Comparison of ENCODE assay signal across 8 mouse cellular contexts in genomic region chrX:74246213-74246681, GRCm38 (mm10). TPM values are rescaled to one million over a fixed set of nuclear protein-coding genes. Genes with fewer than 3 reads are reported as not detected.
DNase-seq lines count a peak whose midpoint lies in the region; ATAC-seq lines count a peak whose summit lies in the region.

No protein-coding gene starts in this region.

- DNase-seq in adipocyte (ENCODE audit: low spot score): peak; percentile 93
- peak; percentile 70 to 83 for DNase-seq in gastrocnemius, adult 8-10 months (ENCODE audit: low spot score in 2 of 2)
- DNase-seq in induced T-regulatory cell, adult 2 months (ENCODE audit: low read depth): peak; percentile 92
- DNase-seq in left cerebral cortex, postnatal 14 days (ENCODE audit: low spot score in 2 of 2): peak; percentile 86 to 87
- peak; percentile 78 for DNase-seq in right cerebral cortex, postnatal 14 days
- peak; percentile 65 to 87 for DNase-seq in urinary bladder, postnatal 36 days (ENCODE audit: low spot score in 2 of 2)

- intact Hi-C loops in left cerebral cortex, postnatal 14 days (cut with DNase I): loop anchor here (10.0 kb wide), 2 partner anchors 131 to 161 kb away; no protein-coding TSS in a partner anchor

- peak; percentile 63 for ATAC-seq in common myeloid progenitor, adult 5-6 weeks (replicated peaks; ENCODE audit: low read depth, poor library complexity, severe bottlenecking)
- peak; percentile 79 for ATAC-seq in megakaryocyte-erythroid progenitor cell, adult 5-6 weeks (replicated peaks; ENCODE audit: low FRiP score, low TSS enrichment, poor library complexity, severe bottlenecking)

RNA-seq across cellular contexts. Expression of gene Flna, which starts 3.4 kb away (rescaled TPM):
- total RNA-seq in common myeloid progenitor, adult 5-6 weeks (2017): 400 and 472 TPM in 2 replicates
- 10 to 100 TPM; 24.0 to 39.3 (median 32.3) TPM for total RNA-seq in gastrocnemius, adult 8-10 months (2022)
- total RNA-seq in left cerebral cortex, postnatal 14 days (2021): 100 to 1,000 TPM in 1 of 2 experiments, 10 to 100 TPM in 1; 89.1 to 100 TPM
- total RNA-seq in megakaryocyte-erythroid progenitor cell, adult 5-6 weeks (2014; fragmentation: Nextera tagmentation): 118 and 156 TPM in 2 replicates
- 299 and 337 TPM in 2 replicates for total RNA-seq in megakaryocyte-erythroid progenitor cell, adult 5-6 weeks (2017)

RNA-seq across cellular contexts. Expression of gene Emd, which starts 8.2 kb away (rescaled TPM):
- total RNA-seq in common myeloid progenitor, adult 5-6 weeks (2017): 90.2 and 104 TPM in 2 replicates
- 10 to 100 TPM; 23.0 to 29.5 (median 26.9) TPM for total RNA-seq in gastrocnemius, adult 8-10 months (2022)
- total RNA-seq in left cerebral cortex, postnatal 14 days (2021): 10 to 100 TPM; 38.9 to 40.4 TPM
- total RNA-seq in megakaryocyte-erythroid progenitor cell, adult 5-6 weeks (2014; fragmentation: Nextera tagmentation): 67.1 and 96.2 TPM in 2 replicates
- 74.5 and 113 TPM in 2 replicates for total RNA-seq in megakaryocyte-erythroid progenitor cell, adult 5-6 weeks (2017)

RNA-seq across cellular contexts. Expression of gene Rpl10, which starts 24.4 kb away (rescaled TPM):
- 1,474 and 1,557 TPM in 2 replicates for total RNA-seq in common myeloid progenitor, adult 5-6 weeks (2017)
- 100 to 1,000 TPM; 130 to 325 (median 183) TPM for total RNA-seq in gastrocnemius, adult 8-10 months (2022)
- total RNA-seq in left cerebral cortex, postnatal 14 days (2021): 100 to 1,000 TPM; 124 to 140 TPM
- total RNA-seq in megakaryocyte-erythroid progenitor cell, adult 5-6 weeks (2014; fragmentation: Nextera tagmentation): 4,546 and 4,933 TPM in 2 replicates
- total RNA-seq in megakaryocyte-erythroid progenitor cell, adult 5-6 weeks (2017): 1,280 and 1,947 TPM in 2 replicates

RNA-seq across cellular contexts. Expression of gene Taz, which starts 35.5 kb away (rescaled TPM):
- total RNA-seq in common myeloid progenitor, adult 5-6 weeks (2017): 26.1 and 34.3 TPM in 2 replicates
- 10 to 100 TPM; 39.0 to 53.5 (median 48.1) TPM for total RNA-seq in gastrocnemius, adult 8-10 months (2022)
- total RNA-seq in left cerebral cortex, postnatal 14 days (2021): 10 to 100 TPM; 51.2 to 53.1 TPM
- total RNA-seq in megakaryocyte-erythroid progenitor cell, adult 5-6 weeks (2014; fragmentation: Nextera tagmentation): 37.9 and 62.6 TPM in 2 replicates
- 37.0 and 41.7 TPM in 2 replicates for total RNA-seq in megakaryocyte-erythroid progenitor cell, adult 5-6 weeks (2017)

RNA-seq across cellular contexts. Expression of gene Dnase1l1, which starts 35.9 kb away (rescaled TPM):
- 9.8 and 26.6 TPM in 2 replicates for total RNA-seq in common myeloid progenitor, adult 5-6 weeks (2017)
- total RNA-seq in gastrocnemius, adult 8-10 months (2022): 100 to 1,000 TPM; 126 to 143 (median 137) TPM
- total RNA-seq in left cerebral cortex, postnatal 14 days (2021): 1 to 10 TPM; 1.4 to 2.0 TPM
- 12.9 and 22.9 TPM in 2 replicates for total RNA-seq in megakaryocyte-erythroid progenitor cell, adult 5-6 weeks (2014; fragmentation: Nextera tagmentation)
- 15.6 and 28.0 TPM in 2 replicates for total RNA-seq in megakaryocyte-erythroid progenitor cell, adult 5-6 weeks (2017)

Comparison
In these comparisons a context has a peak if more than half of its experiments do, and no peak if none do; other contexts are left out.
1. Peak in every context shown above with its lines: DNase-seq and ATAC-seq.